Mouse (Mus musculus) thymus, postnatal 14 days (tissue): ENCODE measurements around the gene Elfn1.
"Not testable (repeated sequence)": the region's sequence is repeated elsewhere in the genome, so short reads cannot be mapped to it uniquely, and the experiment has no call there.

ENCODE experiments used
- DNase-seq: peaks from one replicate; pipeline ENCODE4 v3.0.0; 2021

Gene Elfn1

DNA sequence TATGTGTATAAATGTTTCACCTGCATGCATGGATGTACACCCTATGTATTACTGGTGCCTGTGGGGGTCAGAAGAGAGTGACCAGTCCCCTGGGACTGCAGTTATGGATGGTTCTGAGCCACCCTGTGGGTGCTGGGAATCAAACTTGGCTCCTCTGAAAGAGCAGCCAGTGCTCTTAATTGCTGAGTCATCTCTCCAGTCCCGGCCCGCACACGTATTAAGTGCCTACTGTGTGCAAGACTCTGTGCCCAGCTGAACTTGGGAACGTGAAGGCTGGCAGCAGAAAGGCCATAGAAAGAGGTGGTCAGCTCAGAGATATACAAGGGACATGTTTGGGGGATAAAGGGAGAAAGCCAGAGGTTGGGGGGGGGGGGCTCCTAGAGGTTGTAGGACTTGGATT is 68.8 kb downstream of the Elfn1 start:
- no peak for DNase-seq

DNA sequence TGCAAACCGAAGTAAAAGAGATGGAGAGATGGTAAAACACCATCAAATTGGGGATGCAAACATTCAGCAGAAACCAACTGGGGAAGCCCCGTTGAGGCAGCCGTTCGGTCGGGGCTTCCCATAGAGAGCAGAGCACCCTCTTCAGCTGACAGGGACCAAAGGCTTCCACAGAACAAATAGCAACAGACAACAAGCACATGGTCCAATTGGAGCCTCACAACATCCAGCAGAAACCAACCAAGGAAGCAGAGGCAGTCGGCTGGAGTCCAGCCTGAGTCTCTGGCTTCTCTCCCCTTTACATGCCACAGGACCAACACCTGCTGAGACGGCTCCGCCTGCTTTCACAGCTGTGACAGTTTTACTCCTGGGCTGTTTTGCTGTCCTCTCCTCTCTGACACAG is 69.7 kb downstream of the Elfn1 start:
- DNase-seq = no peak

DNA sequence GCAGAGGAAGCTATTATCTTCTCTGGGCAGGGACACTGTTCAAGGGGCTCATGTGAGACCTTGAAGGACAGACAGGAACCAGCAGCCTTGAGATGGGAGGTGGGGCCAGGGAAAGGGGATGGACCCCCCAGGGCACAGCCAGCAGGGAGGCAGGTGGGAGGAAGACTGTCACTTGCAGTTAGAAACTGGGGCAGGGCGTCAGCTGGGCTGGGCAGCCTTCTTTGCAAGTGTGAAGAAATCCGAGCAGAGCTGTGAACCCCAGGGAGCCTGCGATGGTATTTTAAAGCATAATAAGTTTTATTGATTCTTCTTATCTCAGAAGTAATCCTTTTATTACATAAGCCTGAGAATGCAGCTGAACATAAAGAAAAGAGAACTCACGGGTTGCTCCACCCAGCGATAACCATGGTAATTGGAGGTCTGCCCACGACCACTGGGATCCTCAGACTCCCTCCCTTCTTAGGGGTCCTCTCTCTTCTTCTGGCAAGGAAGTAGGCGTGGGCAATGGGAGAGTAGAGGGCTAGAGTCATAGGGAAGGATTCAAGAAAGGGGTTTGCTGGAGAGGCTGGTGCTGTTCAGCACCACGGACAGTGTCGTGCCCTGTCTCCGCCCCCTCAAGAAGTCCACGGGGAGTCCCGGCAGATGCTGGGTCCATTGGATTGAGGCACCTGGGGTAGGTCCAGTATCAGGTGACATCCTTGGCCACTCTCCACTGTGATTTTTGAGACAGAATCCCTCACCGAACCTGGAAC is 71.0 kb downstream of the Elfn1 start:
- DNase-seq = peak; percentile 31

DNA sequence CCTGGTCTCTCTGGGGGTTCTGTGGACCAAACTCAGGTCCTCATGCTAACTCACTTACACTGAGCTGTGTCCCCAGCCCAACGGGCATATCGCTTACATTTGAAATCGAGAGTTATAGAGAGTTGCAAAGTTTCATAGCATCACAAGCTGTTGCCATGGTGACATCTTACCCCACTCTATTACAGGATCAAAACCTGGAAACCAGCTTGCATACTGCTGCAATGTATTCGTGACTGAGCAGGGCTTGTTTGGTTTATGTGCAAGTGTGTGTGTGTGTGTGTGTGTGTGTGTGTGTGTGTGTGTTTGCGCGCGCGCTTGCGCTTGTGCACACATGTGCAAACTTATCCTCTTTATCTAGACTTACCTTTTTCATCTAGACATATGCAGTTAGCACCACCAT is 71.6 kb downstream of the Elfn1 start:
- no peak for DNase-seq

DNA sequence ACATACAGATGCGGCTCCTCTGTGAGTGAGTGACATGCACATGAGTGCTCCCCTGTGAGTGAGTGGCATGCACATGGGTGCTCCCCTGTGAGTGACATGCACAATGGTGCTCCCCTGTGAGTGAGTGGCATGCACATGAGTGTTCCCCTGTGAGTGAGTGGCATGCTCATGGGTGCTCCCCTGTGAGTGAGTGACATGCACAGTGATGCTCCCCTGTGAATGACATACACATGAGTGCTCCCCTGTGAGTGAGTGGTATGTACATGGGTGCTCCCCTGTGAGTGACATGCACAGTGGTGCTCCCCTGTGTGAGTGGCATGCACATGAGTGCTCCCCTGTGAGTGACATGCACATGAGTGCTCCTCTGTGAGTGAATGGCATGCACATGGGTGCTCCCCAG is 74.2 kb downstream of the Elfn1 start:
- DNase-seq = no peak

DNA sequence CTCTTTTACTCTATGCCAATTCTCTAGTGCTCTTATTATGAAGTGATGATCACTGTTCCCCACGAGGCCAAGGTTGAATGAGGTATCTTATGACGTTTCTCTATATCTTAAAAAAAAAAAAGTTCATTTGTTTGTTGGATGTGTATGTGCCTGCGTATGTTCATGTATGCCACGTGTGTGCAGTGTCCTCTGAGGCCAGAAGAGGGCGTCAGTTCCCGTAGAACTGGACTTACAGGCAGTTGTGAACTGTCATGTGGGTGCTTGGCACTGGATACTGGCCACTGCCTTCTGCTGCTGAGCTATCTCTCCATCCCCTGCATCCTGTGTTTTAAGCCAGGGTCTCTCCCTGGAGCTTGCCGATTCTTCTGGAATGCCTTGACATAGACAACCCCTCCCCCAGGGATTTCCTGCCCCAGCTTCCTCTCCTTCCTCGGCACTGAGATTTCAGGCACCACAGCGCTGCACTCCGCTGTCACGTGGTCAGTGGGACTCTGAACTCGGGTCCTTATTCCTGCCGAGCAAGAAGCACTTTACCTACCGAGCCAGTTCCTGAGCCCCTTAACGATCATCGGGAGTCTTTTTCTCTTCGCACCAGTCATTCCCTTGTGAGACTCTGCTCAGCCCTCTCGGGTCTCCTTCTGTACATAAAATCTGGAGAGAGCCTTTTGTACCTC is 77.5 kb downstream of the Elfn1 start:
- no peak for DNase-seq

DNA sequence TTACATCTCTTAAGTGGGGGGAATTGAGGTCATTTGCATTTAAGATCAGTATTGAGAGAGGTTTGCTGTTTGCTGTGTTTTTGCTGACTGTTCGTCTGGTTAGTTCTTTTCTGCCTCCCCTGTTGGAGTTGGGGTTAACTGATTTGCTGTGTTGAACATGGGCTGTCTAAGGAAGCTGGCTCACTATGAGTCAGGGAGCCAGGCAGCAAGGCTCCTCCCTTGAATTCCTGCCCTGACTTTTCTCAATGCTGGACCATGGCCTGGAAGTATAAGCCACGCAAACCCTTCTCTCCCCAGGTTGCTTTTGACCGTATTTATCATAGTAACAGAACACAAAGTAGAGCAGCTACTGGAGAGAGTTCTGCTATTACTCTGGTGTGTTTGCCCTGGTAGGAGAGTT is 83.8 kb downstream of the Elfn1 start:
- no peak for DNase-seq

DNA sequence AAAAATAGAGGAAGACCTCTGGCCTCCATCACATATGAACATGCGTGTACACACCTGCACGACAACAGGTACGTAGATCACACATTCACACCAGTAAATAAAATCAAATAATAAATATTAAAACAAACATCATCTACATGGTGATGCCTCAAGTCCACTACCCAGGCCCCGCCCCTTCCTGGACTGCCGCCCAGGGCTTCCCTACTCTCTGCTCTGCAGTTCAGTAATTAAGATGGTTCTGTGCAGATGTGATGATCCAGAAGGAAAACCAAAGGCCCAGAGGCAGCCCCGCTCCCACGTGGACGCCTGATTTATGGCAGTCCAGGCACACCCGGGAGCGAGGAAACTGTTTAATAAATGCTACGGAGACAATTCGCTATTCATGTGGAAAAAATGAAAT is 90.6 kb downstream of the Elfn1 start:
- DNase-seq = not testable (repeated sequence)

DNA sequence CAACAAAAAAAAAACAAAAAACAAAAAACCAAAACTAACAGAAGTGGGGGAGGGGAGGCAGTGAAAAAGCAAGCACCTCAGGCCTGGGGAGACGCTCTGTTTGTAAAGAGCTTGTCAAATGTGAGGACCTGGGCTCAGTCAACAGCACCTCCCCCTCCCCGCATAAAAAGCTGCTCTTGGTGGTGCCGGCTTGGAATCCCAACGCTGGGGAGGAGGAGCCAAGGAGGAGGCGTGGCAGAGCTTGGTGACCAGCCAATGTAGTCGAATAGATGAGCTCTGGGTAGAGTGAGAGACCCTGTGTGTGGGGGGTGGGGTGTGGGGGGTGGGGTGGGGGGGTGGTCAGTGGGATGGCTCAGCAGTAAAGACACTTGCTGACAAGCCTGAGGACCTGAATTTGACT is 91.2 kb downstream of the Elfn1 start:
- no peak for DNase-seq

DNA sequence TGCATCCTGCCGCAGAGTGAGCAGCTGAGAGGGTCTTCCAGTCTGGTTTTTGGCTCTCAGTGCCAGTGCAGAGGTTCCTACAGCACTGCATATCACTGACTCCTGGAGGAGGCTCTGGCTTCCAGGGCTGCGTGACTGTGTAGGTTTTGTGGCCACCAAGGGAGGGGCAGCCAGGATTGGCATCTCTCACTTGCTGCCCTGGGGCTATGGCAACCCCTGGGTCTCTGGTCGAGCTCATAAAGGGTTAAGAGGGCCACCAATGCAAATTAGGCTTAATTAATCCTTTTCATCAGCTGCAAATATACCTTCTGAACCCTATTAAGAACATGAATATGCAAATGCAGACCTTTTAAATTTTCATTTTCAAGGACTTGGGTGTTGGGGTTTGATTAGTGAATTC is 94.8 kb downstream of the Elfn1 start:
- no peak for DNase-seq

DNA sequence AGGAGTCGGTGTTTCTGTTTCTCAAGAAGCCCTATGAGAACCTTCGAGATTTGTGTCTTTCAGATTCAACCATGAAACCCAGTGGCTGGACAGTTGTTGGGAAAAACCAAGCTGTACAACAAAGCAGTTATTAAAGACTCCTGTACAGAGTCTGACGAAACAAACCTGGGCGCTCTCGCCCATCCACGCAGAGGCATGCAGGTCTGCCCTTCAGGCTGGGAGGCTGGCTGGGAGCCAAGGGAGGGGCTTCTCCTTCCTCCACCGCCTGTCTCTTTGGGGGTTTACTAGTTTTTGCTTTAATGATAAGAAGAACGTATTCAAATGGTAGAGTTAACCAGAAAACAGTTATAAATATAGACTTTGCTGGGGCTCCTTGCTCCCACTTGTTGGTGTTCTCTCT is 99.1 kb downstream of the Elfn1 start:
- DNase-seq = no peak

DNA sequence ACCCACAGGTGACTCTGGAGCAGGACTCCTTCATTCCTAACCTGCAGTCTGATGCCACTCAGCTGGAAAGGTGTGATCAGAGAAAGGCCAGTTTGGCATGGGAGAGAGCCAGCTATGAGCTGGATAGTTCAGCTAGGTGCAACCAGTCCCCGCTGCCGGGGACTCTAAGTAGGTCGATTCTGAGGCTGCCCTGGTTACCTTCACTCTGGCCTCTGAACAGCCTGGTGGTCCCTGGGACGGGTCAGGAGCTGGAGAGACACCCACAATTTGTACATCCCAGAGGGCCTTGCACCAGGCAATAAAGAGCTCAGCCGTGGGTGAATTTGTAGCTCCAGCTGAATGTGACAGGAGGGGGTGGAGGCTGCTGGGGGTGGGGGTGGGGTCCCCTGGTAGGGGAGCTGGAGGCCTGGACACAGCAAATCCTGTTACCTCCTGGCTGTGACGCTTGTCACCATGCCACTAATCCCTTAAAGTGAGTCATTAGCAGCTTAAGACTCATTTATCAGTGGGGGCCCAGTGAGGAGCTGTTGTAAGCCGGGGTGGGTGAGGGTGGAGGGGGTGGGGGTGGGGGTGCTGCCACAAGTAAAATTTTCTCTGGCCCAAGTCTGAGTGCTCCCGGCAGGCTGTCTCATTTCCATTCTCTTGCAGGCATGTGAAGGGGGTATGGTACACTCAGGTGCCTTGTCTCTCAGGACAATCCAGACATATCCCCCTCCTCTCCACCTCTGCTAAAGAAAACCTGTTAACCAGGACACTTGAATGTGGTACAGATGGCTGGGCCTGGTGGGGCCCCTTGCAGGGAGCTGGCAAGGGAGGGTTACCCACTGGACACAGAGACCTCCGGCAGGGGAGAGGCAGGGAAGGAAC is 100.1 kb downstream of the Elfn1 start:
- DNase-seq = no peak

DNA sequence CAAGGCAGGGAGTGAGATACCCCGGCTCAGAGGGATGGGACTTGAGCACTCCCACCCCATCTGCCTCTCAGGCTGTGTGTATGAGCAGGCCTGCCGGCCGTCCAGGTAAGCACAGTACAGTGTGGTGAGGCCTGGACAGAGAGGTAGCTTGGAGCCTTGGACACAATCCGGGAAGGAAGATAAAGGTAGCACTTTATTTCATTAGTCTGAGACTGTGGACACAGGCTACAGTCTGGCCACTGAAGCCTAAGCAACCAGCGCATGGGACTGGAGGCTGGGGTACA is 100.7 kb downstream of the Elfn1 start:
- no peak for DNase-seq

DNA sequence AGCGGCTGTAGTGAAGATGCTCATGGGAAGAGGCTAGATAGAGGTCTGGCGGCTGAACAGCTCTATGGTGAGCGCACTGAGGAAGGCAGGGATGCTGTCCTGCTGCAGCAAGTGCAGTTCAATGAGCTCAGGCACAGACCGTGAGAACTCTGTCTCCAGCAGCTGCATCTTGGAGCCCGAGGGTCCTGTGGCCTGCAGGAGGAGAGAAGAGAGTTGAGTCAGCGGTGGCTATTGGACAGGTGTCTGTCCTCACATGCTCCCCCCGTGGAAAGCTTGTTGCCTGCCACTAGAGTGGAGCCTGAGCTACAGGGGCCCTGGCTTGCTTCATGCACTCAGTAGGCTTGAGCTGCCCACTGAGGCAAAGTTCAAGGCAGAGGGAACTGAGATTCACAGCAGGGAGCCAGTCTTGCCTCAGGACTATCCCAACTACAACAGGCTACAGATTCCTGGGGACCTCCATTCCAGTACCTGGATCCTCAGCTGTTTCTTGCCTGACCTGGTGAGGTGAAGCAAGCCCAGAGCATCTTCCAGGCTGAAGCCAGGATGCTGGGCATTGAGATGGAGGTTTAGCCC is 101.4 kb downstream of the Elfn1 start:
- no peak for DNase-seq

DNA sequence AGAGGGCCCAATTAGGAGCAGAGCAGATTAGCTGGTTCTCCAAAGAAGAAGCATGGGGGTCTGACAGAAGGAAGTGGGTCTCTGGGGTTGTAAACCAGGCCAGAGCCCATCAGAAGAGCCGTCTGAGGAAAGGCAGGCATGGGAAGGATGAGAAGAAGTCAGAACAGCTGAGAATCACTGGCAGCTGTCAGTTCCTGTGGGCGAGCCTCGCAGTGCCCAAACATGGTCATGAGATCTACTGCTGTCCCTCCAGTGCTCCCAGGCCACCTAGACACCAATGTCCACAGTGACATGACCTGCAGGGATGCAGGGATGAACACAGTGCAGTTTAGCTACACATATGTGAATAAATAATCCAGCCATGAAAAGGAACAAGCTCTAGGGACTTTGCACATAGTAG is 102.7 kb downstream of the Elfn1 start:
- no peak for DNase-seq

DNA sequence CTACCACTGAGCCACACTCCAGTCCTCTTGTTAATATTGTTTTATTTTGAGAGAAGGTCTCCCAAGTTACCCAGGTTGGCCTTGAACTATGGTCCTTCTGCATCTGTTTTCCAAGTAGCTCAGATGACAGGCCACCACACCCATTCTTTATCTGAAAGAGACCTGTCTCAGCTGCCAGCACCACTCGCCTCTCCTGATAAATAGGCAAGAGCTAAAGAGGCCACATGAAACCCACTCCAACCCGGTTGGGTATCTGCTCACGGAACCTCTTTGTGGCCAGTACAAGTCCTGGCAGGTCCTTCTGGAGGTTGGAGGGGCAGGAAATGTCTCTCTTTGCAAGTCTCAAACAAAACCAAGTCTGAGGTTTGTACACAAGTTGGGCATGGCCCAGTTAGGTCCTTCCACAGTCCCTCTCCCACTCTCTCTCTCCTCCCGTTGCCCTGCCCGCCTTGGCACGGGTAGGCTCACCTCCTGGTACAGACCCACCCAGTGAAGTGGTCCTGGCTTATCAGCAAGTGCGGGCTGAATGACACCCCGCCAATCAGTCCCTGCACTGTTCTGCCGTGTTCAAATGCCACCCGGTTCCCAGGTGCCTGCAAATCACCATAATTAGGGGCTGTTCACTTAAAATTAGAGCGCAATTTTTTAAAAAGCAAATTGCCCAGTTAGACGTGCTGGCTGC is 104.7 kb downstream of the Elfn1 start:
- no peak for DNase-seq

DNA sequence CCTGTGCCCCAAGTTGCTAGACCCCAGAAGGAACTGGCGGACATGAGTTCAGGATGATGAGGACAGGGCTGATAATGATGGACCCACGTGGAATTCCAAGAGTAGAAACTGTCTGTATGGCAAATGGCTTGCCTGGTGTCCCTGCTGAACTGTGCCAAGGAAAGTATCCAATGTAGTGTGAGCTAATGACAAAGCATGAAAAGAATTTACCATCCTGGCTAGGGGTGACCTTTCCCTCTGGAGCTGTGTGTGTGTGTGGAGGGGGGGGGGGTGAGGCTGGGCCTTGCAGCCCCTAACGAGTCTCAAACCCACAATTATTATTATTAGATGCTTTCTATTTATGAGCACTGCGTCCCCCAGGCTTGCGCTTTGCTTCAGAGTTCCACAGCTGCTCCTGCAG is 105.9 kb downstream of the Elfn1 start:
- no peak for DNase-seq

DNA sequence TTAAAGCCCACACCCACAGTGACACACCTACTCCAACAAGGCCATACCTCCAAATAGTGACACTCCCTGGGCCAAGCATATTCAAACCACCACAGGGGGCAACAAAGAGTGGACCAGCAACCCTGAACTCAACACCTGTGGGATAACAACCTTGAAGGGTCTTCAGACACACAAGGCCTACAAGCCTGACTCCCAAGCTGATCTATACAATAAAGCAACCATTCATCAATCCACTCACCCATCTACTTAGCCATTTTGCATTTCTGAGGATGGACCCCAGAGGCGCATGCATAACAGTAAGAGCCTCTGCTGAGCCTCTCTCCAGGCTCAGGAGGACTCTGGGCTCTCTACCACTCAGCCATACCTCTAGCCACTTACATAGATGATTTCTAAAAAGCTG is 109.2 kb downstream of the Elfn1 start:
- DNase-seq = no peak

DNA sequence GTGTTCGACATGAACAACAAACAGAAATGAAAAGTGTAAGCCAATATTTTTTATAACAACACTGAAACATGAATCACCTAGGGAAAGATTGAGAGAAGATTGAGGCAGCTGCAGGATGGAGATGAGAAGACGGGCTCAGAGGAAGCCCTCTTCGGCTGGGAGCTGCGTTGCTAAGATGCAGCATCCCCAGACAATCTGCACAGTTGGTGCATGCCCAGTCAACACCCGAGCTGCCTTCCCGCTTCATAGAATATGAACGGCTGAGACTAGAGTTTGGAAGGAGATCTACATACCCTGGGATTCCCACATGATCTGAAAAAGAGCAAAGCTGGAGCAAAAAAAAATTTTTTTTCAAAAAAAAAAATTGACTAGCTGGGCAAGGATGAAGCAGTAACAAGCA is 111.0 kb downstream of the Elfn1 start:
- DNase-seq = no peak

DNA sequence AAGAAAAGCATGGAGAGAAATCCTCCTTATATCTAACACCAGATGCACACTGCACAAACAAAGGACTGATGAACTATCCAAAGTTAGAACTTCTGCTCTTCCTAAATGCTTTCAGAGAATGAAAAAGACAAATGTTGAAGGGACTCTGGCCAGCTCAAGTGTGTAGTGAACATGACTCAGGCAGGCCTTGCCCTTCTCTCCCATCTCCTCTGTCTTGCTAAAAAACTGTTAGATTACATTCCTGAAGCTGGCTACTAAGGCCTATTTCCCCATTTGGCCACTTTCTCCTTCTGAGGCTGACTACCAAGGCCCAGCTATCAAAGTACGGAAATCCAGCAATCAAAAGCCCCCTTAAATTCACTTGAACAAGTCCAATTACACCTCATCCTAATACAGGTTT is 111.9 kb downstream of the Elfn1 start:
- no peak for DNase-seq

DNA sequence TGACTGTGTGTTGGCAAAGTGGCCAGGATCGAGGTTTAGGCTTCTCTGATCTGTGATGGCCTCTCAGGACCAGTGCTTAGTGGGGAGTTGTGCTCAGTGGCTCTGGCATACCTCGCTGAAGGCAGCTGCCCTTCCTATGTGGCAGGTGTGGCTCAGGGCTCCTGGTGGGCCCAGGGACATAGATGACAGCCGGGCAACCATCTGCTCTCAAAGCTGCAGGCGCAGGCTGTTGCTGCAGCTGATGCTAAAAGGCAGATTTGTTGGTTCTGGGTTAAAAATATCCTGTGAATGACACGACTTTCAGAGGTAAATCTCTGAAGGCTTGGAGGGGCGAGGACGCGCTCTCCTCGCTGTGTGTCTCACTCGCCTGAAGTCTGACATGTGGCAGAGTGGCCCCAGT is 114.0 kb downstream of the Elfn1 start:
- no peak for DNase-seq

DNA sequence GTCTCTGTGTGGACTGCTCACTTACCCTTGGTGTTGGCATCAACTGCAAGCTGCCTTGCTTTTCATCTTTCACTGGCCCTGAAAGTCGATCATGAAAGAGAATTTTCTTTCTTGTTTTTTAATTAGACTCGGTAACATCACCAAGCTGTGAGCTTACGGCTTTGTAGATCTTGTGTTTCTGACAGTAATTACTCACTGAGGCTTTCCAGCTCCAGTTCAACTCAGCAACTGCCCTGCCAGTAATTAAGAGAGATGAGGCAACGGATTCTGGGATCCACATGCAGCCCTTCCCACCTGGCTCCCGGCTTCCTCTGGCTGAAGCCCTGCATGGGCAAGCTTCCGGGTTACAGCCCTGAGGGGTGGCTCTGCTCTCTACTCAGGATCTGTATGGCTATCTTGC is 115.1 kb downstream of the Elfn1 start:
- DNase-seq = no peak

DNA sequence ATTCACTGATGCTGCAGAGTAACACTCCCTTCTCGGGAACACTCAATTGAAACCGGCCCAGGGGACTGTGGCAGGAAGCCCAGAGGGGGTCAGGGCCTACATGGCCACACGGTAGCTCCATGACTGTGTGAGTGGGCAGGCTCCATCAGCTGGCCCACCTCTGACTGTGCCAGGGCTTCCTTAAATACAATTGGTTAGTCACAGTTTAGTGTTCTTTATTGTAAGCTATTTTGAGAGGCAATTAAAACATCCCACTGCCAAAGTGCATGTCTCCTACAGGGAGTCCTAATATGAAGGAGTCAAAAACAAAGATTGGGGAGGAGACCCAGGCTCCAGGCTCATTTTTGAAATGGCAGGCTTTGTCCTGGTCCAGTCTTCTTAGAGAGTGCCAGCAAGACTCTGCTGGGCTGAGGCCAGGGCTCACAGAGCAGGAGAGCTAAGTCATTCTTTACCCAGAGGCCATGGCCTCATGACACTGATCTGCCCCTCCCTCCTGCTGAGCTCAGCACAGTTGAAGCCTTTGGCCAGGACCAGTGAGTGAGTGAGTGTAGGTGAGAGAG is 116.3 kb downstream of the Elfn1 start:
- no peak for DNase-seq
